In genomic region chr8:47036501-47036900, GRCm38 (mm10) we compare ENCODE assay signal across 26 mouse cellular contexts. TPM values are rescaled to one million over a fixed set of nuclear protein-coding genes. Genes with fewer than 3 reads are reported as not detected.
A peak's percentile ranks its signal among the peaks of the same experiment; 100 is the strongest.
DNase-seq lines count a peak whose midpoint lies in the region; ATAC-seq and TF ChIP-seq lines count a peak whose summit lies in the region.
"Had no signal": no experiment of that assay in that cellular context is flagged by ENCODE, and none has a peak within 500 bp of the region (broad histone marks: within the 10 kb centered on the region; RNA-seq: fewer than 3 reads in every experiment).

No protein-coding gene starts in this region.

- H3K9ac ChIP-seq in kidney, postnatal 0 days (ENCODE audit: low read depth, low read length): no peak overlapping the region
- H3K9ac ChIP-seq in limb, embryonic 12.5 days (replicated peaks): no peak overlapping the region
- no peak overlapping the region for H3K9ac ChIP-seq in limb, embryonic 15.5 days
- H3K9ac ChIP-seq: forebrain, embryonic 12.5 days; forebrain, embryonic 15.5 days; hindbrain, embryonic 13.5 days had no signal

- TF ChIP-seq POLR2A in testis, adult 2 months (IDR thresholded peaks at IDR 0.05; ENCODE audit: control insufficient read depth, low read depth, low read length): no peak

- WGBS in kidney, postnatal 0 days: 53% methylated on average over 8 of the region's 8 CpGs
- 30% methylated on average over 8 of the region's 8 CpGs for WGBS in limb, embryonic 12.5 days
- WGBS in limb, embryonic 15.5 days: 15% methylated on average over 8 of the region's 8 CpGs

- no peaks in the 10 kb centered on the region for H3K36me3 ChIP-seq in kidney, postnatal 0 days (ENCODE audit: insufficient read depth, low read length)
- H3K36me3 ChIP-seq in testis, adult 2 months (ENCODE audit: control insufficient read depth, insufficient read depth, low read length): no peaks in the 10 kb centered on the region
- H3K36me3 ChIP-seq in limb, embryonic 12.5 days: no peaks in the 10 kb centered on the region
- no peaks in the 10 kb centered on the region for H3K36me3 ChIP-seq in limb, embryonic 15.5 days
- H3K36me3 ChIP-seq: forebrain, embryonic 12.5 days; forebrain, embryonic 15.5 days; hindbrain, embryonic 13.5 days had no signal

- H3K4me2 ChIP-seq in kidney, postnatal 0 days (ENCODE audit: low read length): no peak overlapping the region
- no peak overlapping the region for H3K4me2 ChIP-seq in limb, embryonic 12.5 days
- H3K4me2 ChIP-seq in limb, embryonic 15.5 days: no peak overlapping the region
- H3K4me2 ChIP-seq: forebrain, embryonic 12.5 days; forebrain, embryonic 15.5 days; heart, embryonic 11.5 days; hindbrain, embryonic 13.5 days had no signal

- no peak for ATAC-seq in kidney, postnatal 0 days (replicated peaks; ENCODE audit: low FRiP score, low read depth)
- ATAC-seq in limb, embryonic 12.5 days (ENCODE audit: insufficient number of reproducible peaks, insufficient read depth, low FRiP score, low TSS enrichment, low read depth): peak; percentile 90
- peak; percentile 55; the same call in 1 of the 2 replicates for ATAC-seq in limb, embryonic 15.5 days (ENCODE audit: insufficient number of reproducible peaks, low FRiP score, low TSS enrichment, low read depth)
- ATAC-seq: CD4-positive, CD25-positive, alpha-beta regulatory T cell, adult 4 months; forebrain, embryonic 15.5 days; hindbrain, embryonic 16.5 days had no signal

- peak; percentile 43 for DNase-seq in kidney, postnatal 0 days (ENCODE audit: low spot score)
- no peak for DNase-seq in kidney, adult 8-10 months
- no peak for DNase-seq in testis, postnatal 10 days (ENCODE audit: low spot score)
- no peak for DNase-seq in yolk sac, embryonic 10.5 days (ENCODE audit: low spot score)
- no peak for DNase-seq in natural killer cell, adult 2 months (ENCODE audit: low spot score in 2 of 2)
- DNase-seq: adrenal gland, adult 2 months; adrenal gland, postnatal 14 days; cerebellum, adult 11 months; cerebellum, adult 2 months; cerebellum, adult 9-11 months; cerebellum, postnatal 25 days; gastrocnemius, postnatal 10 days; gastrocnemius, postnatal 36 days; heart, postnatal 36 days had no signal

- no peak overlapping the region for H3K27ac ChIP-seq in kidney, postnatal 0 days
- no peak overlapping the region for H3K27ac ChIP-seq in testis, adult 2 months (ENCODE audit: control insufficient read depth, insufficient read depth, low read depth, low read length)
- peak overlapping the region; percentile 8; the same call in 1 of the 2 replicates for H3K27ac ChIP-seq in limb, embryonic 12.5 days
- no peak overlapping the region for H3K27ac ChIP-seq in limb, embryonic 15.5 days
- H3K27ac ChIP-seq: forebrain, embryonic 12.5 days; forebrain, embryonic 15.5 days; hindbrain, embryonic 10.5 days; hindbrain, embryonic 13.5 days had no signal

- no peak for TF ChIP-seq CTCF in kidney, postnatal 0 days (IDR thresholded peaks at IDR 0.05; ENCODE audit: low read depth)
- TF ChIP-seq CTCF in testis, adult 2 months (IDR thresholded peaks at IDR 0.05; ENCODE audit: control insufficient read depth, insufficient read depth, insufficient replicate concordance, low read depth, low read length): no peak

- H3K9me3 ChIP-seq in kidney, postnatal 0 days (replicated peaks; ENCODE audit: low read length): no peaks in the 10 kb centered on the region
- H3K9me3 ChIP-seq in limb, embryonic 12.5 days: peaks cover 9% of the 10 kb centered on the region; the same call in 1 of the 2 replicates
- H3K9me3 ChIP-seq in limb, embryonic 15.5 days: no peaks in the 10 kb centered on the region
- H3K9me3 ChIP-seq: forebrain, embryonic 12.5 days; forebrain, embryonic 15.5 days had no signal

- H3K27me3 ChIP-seq in kidney, postnatal 0 days (ENCODE audit: insufficient read depth, low read length): no peaks in the 10 kb centered on the region
- no peaks in the 10 kb centered on the region for H3K27me3 ChIP-seq in testis, adult 2 months (ENCODE audit: control insufficient read depth, insufficient read depth, low read length)
- H3K27me3 ChIP-seq in limb, embryonic 12.5 days: 0 out of 2 replicates have a peak, but pooled peaks cover 6% of the 10 kb centered on the region
- peaks cover 3% of the 10 kb centered on the region; the same call in 1 of the 2 replicates for H3K27me3 ChIP-seq in limb, embryonic 15.5 days
- H3K27me3 ChIP-seq: forebrain, embryonic 12.5 days; forebrain, embryonic 15.5 days; hindbrain, embryonic 13.5 days had no signal

- H3K4me1 ChIP-seq in kidney, postnatal 0 days (replicated peaks; ENCODE audit: insufficient read depth, low read length): no peaks in the 10 kb centered on the region
- H3K4me1 ChIP-seq in testis, adult 2 months (ENCODE audit: control insufficient read depth, insufficient read depth, low read length): no peaks in the 10 kb centered on the region
- peaks cover 12% of the 10 kb centered on the region for H3K4me1 ChIP-seq in limb, embryonic 12.5 days (replicated peaks)
- peaks cover 12% of the 10 kb centered on the region for H3K4me1 ChIP-seq in limb, embryonic 15.5 days
- H3K4me1 ChIP-seq: forebrain, embryonic 12.5 days; forebrain, embryonic 15.5 days; hindbrain, embryonic 10.5 days; hindbrain, embryonic 13.5 days had no signal

- H3K4me3 ChIP-seq in kidney, postnatal 0 days (replicated peaks; ENCODE audit: low read depth, low read length): no peak overlapping the region
- peak overlapping the region; percentile 73 for H3K4me3 ChIP-seq in testis, adult 2 months (ENCODE audit: control insufficient read depth, low read depth, low read length)
- no peak overlapping the region for H3K4me3 ChIP-seq in limb, embryonic 12.5 days (replicated peaks)
- H3K4me3 ChIP-seq in limb, embryonic 15.5 days: no peak overlapping the region
- H3K4me3 ChIP-seq: erythroblast, embryonic 14.5 days; forebrain, embryonic 12.5 days; forebrain, embryonic 15.5 days; hindbrain, embryonic 10.5 days; hindbrain, embryonic 13.5 days had no signal

RNA-seq across cellular contexts. Expression of gene Enpp6, which starts 49.8 kb away (rescaled TPM):
- 2.1 and 2.3 TPM in 2 replicates for polyA plus RNA-seq in kidney, postnatal 0 days (2015; fragmentation: Nextera tagmentation; extraction: Ambion mirVana)
- 29.0 and 31.1 TPM in 2 replicates for polyA plus RNA-seq in testis, adult 2 months (2012; rRNA removed)
- 0.87 and 1.0 TPM in 2 replicates for polyA plus RNA-seq in limb, embryonic 12.5 days (2016; fragmentation: Nextera tagmentation; extraction: Ambion mirVana)
- 1.2 and 1.7 TPM in 2 replicates for polyA plus RNA-seq in limb, embryonic 15.5 days (2015; fragmentation: Nextera tagmentation; extraction: Ambion mirVana)
- polyA plus RNA-seq: C2C12; erythroblast, embryonic 14.5 days had no signal
